Comparison of ENCODE assay signal across 20 mouse cellular contexts in genomic region chr8:46597411-46597810, GRCm38 (mm10). TPM values are rescaled to one million over a fixed set of nuclear protein-coding genes. Genes with fewer than 3 reads are reported as not detected.
A peak's percentile ranks its signal among the peaks of the same experiment; 100 is the strongest.
DNase-seq lines count a peak whose midpoint lies in the region; ATAC-seq and TF ChIP-seq lines count a peak whose summit lies in the region.
"Had no signal": no experiment of that assay in that cellular context is flagged by ENCODE, and none has a peak within 500 bp of the region (broad histone marks: within the 10 kb centered on the region; RNA-seq: fewer than 3 reads in every experiment).

No protein-coding gene starts in this region.

- H3K4me2 ChIP-seq in liver, embryonic 12.5 days, result no peak overlapping the region
- H3K4me2 ChIP-seq in liver, postnatal 0 days (ENCODE audit: low read depth, low read length), result no peak overlapping the region
- H3K4me2 ChIP-seq: embryonic facial prominence, embryonic 13.5 days; forebrain, embryonic 12.5 days; hindbrain, embryonic 14.5 days; intestine, embryonic 15.5 days had no signal

- H3K9me3 ChIP-seq in liver, embryonic 12.5 days (replicated peaks), result no peaks in the 10 kb centered on the region
- H3K9me3 ChIP-seq in liver, postnatal 0 days (ENCODE audit: low read length), result no peaks in the 10 kb centered on the region
- H3K9me3 ChIP-seq: embryonic facial prominence, embryonic 13.5 days; forebrain, embryonic 12.5 days; intestine, embryonic 15.5 days had no signal

- no peaks in the 10 kb centered on the region for H3K27me3 ChIP-seq in liver, embryonic 12.5 days (replicated peaks)
- H3K27me3 ChIP-seq in liver, postnatal 0 days (ENCODE audit: insufficient read depth, low read length), result no peaks in the 10 kb centered on the region
- H3K27me3 ChIP-seq: embryonic facial prominence, embryonic 13.5 days; forebrain, embryonic 12.5 days; intestine, embryonic 15.5 days had no signal

- DNase-seq in adrenal gland, adult 2 months, result peak; percentile 41
- DNase-seq in adrenal gland, postnatal 25 days, result no peak
- no peak for DNase-seq in liver
- peak; percentile 28 for DNase-seq in adrenal gland, postnatal 10 days
- no peak for DNase-seq in liver, postnatal 0 days
- no peak for DNase-seq in frontal cortex, adult 2 months (ENCODE audit: extremely low spot score in 1 of 2, low spot score in 1 of 2)
- DNase-seq in spleen, adult 12 weeks (ENCODE audit: low spot score), result no peak
- DNase-seq: cerebellum, adult 11-12 months; cerebellum, adult 9-10 months; cerebellum, postnatal 25 days; gastrocnemius, postnatal 14 days; heart, postnatal 10 days; kidney, adult 8-10 months had no signal

- H3K27ac ChIP-seq in liver, embryonic 12.5 days, result 0 out of 2 replicates have a peak overlapping the region, but pooled peaks have one; percentile 11
- peak overlapping the region; percentile 39; the same call in 1 of the 2 replicates for H3K27ac ChIP-seq in liver, postnatal 0 days (ENCODE audit: low read depth)
- H3K27ac ChIP-seq: embryonic facial prominence, embryonic 13.5 days; forebrain, embryonic 12.5 days; hindbrain, embryonic 14.5 days; intestine, embryonic 15.5 days had no signal

- H3K4me1 ChIP-seq in liver, embryonic 12.5 days, result peaks cover 67% of the 10 kb centered on the region
- H3K4me1 ChIP-seq in liver, postnatal 0 days (ENCODE audit: insufficient read depth), result 0 out of 2 replicates have a peak, but pooled peaks cover 6% of the 10 kb centered on the region
- H3K4me1 ChIP-seq: forebrain, embryonic 12.5 days; intestine, embryonic 15.5 days had no signal

- no peak overlapping the region for H3K4me3 ChIP-seq in liver, embryonic 12.5 days
- H3K4me3 ChIP-seq in liver, postnatal 0 days (ENCODE audit: low read depth, low read length), result no peak overlapping the region
- H3K4me3 ChIP-seq: embryonic facial prominence, embryonic 13.5 days; forebrain, embryonic 12.5 days; intestine, embryonic 15.5 days had no signal

- no peak for TF ChIP-seq CTCF in liver, postnatal 0 days (IDR thresholded peaks at IDR 0.05; ENCODE audit: low read depth)

- no peak for TF ChIP-seq EP300 in liver, postnatal 0 days (IDR thresholded peaks at IDR 0.05; ENCODE audit: low read depth)

- H3K9ac ChIP-seq in liver, embryonic 12.5 days, result no peak overlapping the region
- no peak overlapping the region for H3K9ac ChIP-seq in liver, postnatal 0 days (replicated peaks)
- H3K9ac ChIP-seq: embryonic facial prominence, embryonic 13.5 days; forebrain, embryonic 12.5 days; hindbrain, embryonic 14.5 days; intestine, embryonic 15.5 days had no signal

- 58% methylated on average over 2 of the region's 2 CpGs for WGBS in liver, embryonic 12.5 days (ENCODE audit: insufficient replicate concordance)
- WGBS in liver, postnatal 0 days (ENCODE audit: insufficient replicate concordance), result 63% methylated on average over 2 of the region's 2 CpGs

- peaks cover 42% of the 10 kb centered on the region for H3K36me3 ChIP-seq in liver, embryonic 12.5 days
- peaks cover 4% of the 10 kb centered on the region for H3K36me3 ChIP-seq in liver, postnatal 0 days (replicated peaks; ENCODE audit: insufficient read depth, low read length)
- H3K36me3 ChIP-seq: forebrain, embryonic 12.5 days had no signal

- no peak for ATAC-seq in liver, embryonic 12.5 days
- ATAC-seq in liver, postnatal 0 days, result no peak
- ATAC-seq: forebrain, embryonic 16.5 days; intestine, embryonic 15.5 days had no signal

RNA-seq across cellular contexts. Expression of gene Primpol, which starts 19.6 kb away (rescaled TPM):
- 10 to 100 TPM; 12.2 to 16.7 TPM for total RNA-seq in adrenal gland, adult 2 months (2021)
- 0.52 and 0.68 TPM in 2 replicates for polyA plus RNA-seq in adrenal gland, adult 2 months (2012; rRNA removed)
- total RNA-seq in adrenal gland, postnatal 25 days (2021), result 12.4 and 18.9 TPM in 2 replicates
- 11.7 and 13.1 TPM in 2 replicates for polyA plus RNA-seq in liver, embryonic 12.5 days (2016; fragmentation: Nextera tagmentation; extraction: Ambion mirVana)
- total RNA-seq in adrenal gland, postnatal 10 days (2021), result 10 to 100 TPM; 12.0 to 17.4 TPM
- 4.2 and 4.5 TPM in 2 replicates for polyA plus RNA-seq in liver, postnatal 0 days (2015; fragmentation: Nextera tagmentation; extraction: Ambion mirVana)
- 2.4 and 2.7 TPM in 2 replicates for polyA plus RNA-seq in frontal cortex, adult 2 months (2012; rRNA removed)

RNA-seq across cellular contexts. Expression of gene Casp3, which starts 19.7 kb away (rescaled TPM):
- 10 to 100 TPM; 16.3 to 18.4 TPM for total RNA-seq in adrenal gland, adult 2 months (2021)
- polyA plus RNA-seq in adrenal gland, adult 2 months (2012; rRNA removed), result 0.94 and 1.0 TPM in 2 replicates
- total RNA-seq in adrenal gland, postnatal 25 days (2021), result 22.6 and 28.9 TPM in 2 replicates
- 94.0 and 94.6 TPM in 2 replicates for polyA plus RNA-seq in liver, embryonic 12.5 days (2016; fragmentation: Nextera tagmentation; extraction: Ambion mirVana)
- 10 to 100 TPM; 18.0 to 21.8 TPM for total RNA-seq in adrenal gland, postnatal 10 days (2021)
- 19.0 and 20.7 TPM in 2 replicates for polyA plus RNA-seq in liver, postnatal 0 days (2015; fragmentation: Nextera tagmentation; extraction: Ambion mirVana)
- 22.5 and 24.7 TPM in 2 replicates for polyA plus RNA-seq in frontal cortex, adult 2 months (2012; rRNA removed)

RNA-seq across cellular contexts. Expression of gene Cenpu, which starts 45.6 kb away (rescaled TPM):
- total RNA-seq in adrenal gland, adult 2 months (2021), result 1 to 10 TPM; 1.1 to 1.9 TPM
- polyA plus RNA-seq in adrenal gland, adult 2 months (2012; rRNA removed), result 0.51 and 1.4 TPM in 2 replicates
- 1.2 and 4.2 TPM in 2 replicates for total RNA-seq in adrenal gland, postnatal 25 days (2021)
- polyA plus RNA-seq in liver, embryonic 12.5 days (2016; fragmentation: Nextera tagmentation; extraction: Ambion mirVana), result 20.7 and 22.2 TPM in 2 replicates
- 1 to 10 TPM; 5.7 to 6.8 TPM for total RNA-seq in adrenal gland, postnatal 10 days (2021)
- 8.2 and 9.7 TPM in 2 replicates for polyA plus RNA-seq in liver, postnatal 0 days (2015; fragmentation: Nextera tagmentation; extraction: Ambion mirVana)
- 2.9 and 4.8 TPM in 2 replicates for polyA plus RNA-seq in frontal cortex, adult 2 months (2012; rRNA removed)
- total RNA-seq: gastrocnemius, adult 18-20 months had no signal

Comparison
In these comparisons a context has a peak if more than half of its experiments do, and no peak if none do; other contexts are left out.
1. DNase-seq: peak in adrenal gland, adult 2 months (single experiment) and adrenal gland, postnatal 10 days (single experiment); none in adrenal gland, postnatal 25 days (single experiment), liver (single experiment), liver, postnatal 0 days (single experiment), frontal cortex, adult 2 months (0 of 2) and spleen, adult 12 weeks (single experiment).